Mouse (Mus musculus) stomach, postnatal 0 days (tissue): ENCODE results near the gene Sycp2l.

Experiments
- CTCF ChIP-seq: IDR thresholded peaks from 2 replicates; pipeline ENCODE4 v1.5.1; 2016; ENCODE audit warnings: antibody characterized with exemption, low read depth, mild to moderate bottlenecking, moderate library complexity
- EP300 ChIP-seq: optimal IDR thresholded peaks from 2 replicates; pipeline ENCODE3; 2016; ENCODE audit warnings: antibody characterized with exemption

- no peak for TF ChIP-seq CTCF
- TF ChIP-seq EP300, result no peak
These were observed 36.2 kb upstream of the Sycp2l start for GRCm38 (mm10) chr13:41077921-41078320.
